Mouse (Mus musculus) liver, embryonic 16.5 days (tissue): ENCODE results near the gene Wnt8b. TPM values are rescaled to one million over a fixed set of nuclear protein-coding genes. Genes with fewer than 3 reads are reported as not detected.

Experiments
- ATAC-seq: fragments of 200-750 bp; cut with Nextera tagmentation; 2 replicates; pipeline ENCODE4 v1.8.0; 2017; ENCODE audit warnings: low read depth, mild to moderate bottlenecking, moderate number of reproducible peaks, moderate library complexity
- H3K27ac ChIP-seq: fragments of 300-500 bp; sonication (generic); 2 replicates; pipeline ENCODE4 v1.5.1; 2014; ENCODE audit warnings: mild to moderate bottlenecking, low read length
- H3K27me3 ChIP-seq: fragments of 300-500 bp; sonication (generic); 2 replicates; pipeline ENCODE4 v1.6.1; 2014; ENCODE audit warnings: low read depth, low read length, mixed read lengths; ENCODE audit not compliant: control insufficient read depth, insufficient read depth
- H3K36me3 ChIP-seq: fragments of 300-500 bp; sonication (generic); 2 replicates; pipeline ENCODE4 v1.6.1; 2014; ENCODE audit warnings: mild to moderate bottlenecking; ENCODE audit not compliant: control insufficient read depth, insufficient read depth
- H3K4me1 ChIP-seq: fragments of 300-500 bp; sonication (generic); 2 replicates; pipeline ENCODE4 v1.6.1; 2014; ENCODE audit warnings: low read depth, low read length, mixed read lengths; ENCODE audit not compliant: control insufficient read depth
- H3K4me2 ChIP-seq: fragments of 300-500 bp; sonication (generic); 2 replicates; pipeline ENCODE4 v1.6.1; 2014; ENCODE audit warnings: low read depth, low read length, mixed read lengths
- H3K4me3 ChIP-seq: fragments of 300-500 bp; sonication (generic); 2 replicates; pipeline ENCODE4 v1.5.1; 2014; ENCODE audit warnings: low read depth, mild to moderate bottlenecking, low read length
- H3K9ac ChIP-seq: fragments of 300-500 bp; sonication (generic); 2 replicates; pipeline ENCODE4 v1.6.1; 2014; ENCODE audit warnings: low read depth, low read length
- H3K9me3 ChIP-seq: fragments of 300-500 bp; sonication (generic); replicated peaks from 2 replicates; pipeline ENCODE4 v1.6.1; 2016; ENCODE audit warnings: low read length; ENCODE audit not compliant: control insufficient read depth
- WGBS: fragments of 180-500 bp; shearing (Covaris S2); extraction: QIAGEN DNeasy Blood & Tissue Kit; methylation state at CpG from one replicate; pipeline ENCODE4 v1.1.7; 2014; ENCODE audit not compliant: insufficient replicate concordance; 5-methylcytosine and 5-hydroxymethylcytosine counted together
- polyA plus RNA-seq: library from polyadenylated mRNA; unstranded; fragments of >200 nt; fragmentation: Nextera tagmentation; extraction: Ambion mirVana; gene quantifications from 2 replicates; pipeline ENCODE4 v1.2.1, GENCODE M21; 2015

The Wnt8b gene
- not detected in 2 replicates for polyA plus RNA-seq

DNA sequence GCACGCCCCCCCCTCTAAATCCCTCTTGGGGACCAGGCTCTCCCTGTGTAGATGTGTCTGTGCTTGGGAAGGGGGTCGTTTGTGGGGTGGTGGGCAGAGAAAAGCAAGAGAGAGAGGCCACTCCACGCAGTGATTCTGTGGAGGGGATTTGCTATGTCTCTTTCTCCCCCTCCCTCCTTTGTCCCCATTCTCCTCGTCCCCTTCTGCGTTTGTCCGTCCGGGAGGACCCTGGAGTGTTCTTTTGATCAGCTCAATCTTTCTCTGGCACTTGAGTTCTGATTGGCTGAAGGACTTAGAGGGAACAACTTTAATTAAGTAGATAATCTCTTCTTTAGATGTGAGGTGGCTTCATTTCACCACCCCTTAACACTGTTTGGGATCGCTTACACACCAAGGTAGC is at the start of gene Wnt8b:
Gene Wnt8b (plus strand): TSS at position 345 of the 400 bp plus-strand sequence.
- no peak for ATAC-seq
- H3K36me3 ChIP-seq, result no peaks in the 10 kb centered on the region
- H3K4me2 ChIP-seq, result no peak within 1 kb of the TSS
- H3K9ac ChIP-seq, result no peak within 1 kb of the TSS
- 32% methylated on average over 8 of the region's 8 CpGs for WGBS
- no peak within 1 kb of the TSS for H3K27ac ChIP-seq
- H3K9me3 ChIP-seq, result no peaks in the 10 kb centered on the region
- H3K4me3 ChIP-seq, result no peak within 1 kb of the TSS
- no peaks in the 10 kb centered on the region; the same call in 1 of the 2 replicates for H3K27me3 ChIP-seq
- H3K4me1 ChIP-seq, result no peaks in the 10 kb centered on the region

DNA sequence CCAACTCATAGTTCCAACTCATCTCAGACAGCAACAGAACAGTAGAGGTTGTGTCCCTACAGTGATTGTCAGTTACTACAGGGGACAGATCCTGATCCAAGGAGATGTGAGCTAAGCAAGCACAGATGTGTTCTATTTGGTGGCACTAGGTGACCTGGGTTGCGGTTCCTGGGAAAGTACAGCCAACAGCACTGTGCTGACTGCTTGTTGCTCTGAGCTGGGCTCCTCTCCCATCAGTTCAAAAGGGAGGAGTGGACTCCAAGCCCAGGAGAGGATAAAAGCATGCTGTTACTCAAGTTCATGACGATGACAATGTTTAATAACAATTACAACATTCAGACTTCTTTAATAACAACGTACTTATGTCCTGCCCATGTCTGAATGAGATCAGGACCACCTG is 47.5 kb upstream of the Wnt8b start:
- ATAC-seq, result no peak
- H3K27me3 ChIP-seq, result no peaks in the 10 kb centered on the region

DNA sequence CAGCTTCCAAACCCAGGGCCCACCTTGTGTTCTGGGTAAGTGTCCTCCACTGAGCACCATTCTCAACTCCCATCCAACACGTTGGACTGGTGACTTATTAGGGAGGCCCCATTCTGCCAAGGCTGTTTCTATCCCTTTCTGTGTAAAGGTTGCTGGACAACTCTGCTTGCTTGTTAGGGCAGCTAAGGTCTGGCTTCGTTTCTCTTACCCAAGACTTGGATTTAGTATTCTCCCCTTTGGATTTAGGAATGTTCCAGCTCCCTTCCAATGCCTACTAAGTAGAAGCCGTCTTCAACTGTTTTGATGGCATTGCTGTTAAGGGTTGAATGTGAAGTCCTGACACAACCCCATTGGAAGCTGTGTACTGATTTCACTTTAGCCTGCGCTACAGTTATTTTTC is 45.3 kb upstream of the Wnt8b start:
- Histone ChIP-seq H3K4me3 (no peak overlapping the region), H3K36me3 (no peaks in the 10 kb centered on the region), H3K27me3 (no peaks in the 10 kb centered on the region), H3K9ac (no peak overlapping the region), H3K27ac (no peak overlapping the region), H3K4me1 (no peaks in the 10 kb centered on the region), H3K4me2 (no peak overlapping the region), H3K9me3 (no peaks in the 10 kb centered on the region)
- 69% methylated on average over 4 of the region's 4 CpGs for WGBS
- ATAC-seq, result no peak

More for the DNA sequence above, 47.5 kb upstream of the Wnt8b start:
- Histone ChIP-seq H3K36me3 (no peaks in the 10 kb centered on the region), H3K9me3 (no peaks in the 10 kb centered on the region), H3K4me2 (no peak overlapping the region), H3K4me3 (no peak overlapping the region), H3K27ac (no peak overlapping the region), H3K4me1 (no peaks in the 10 kb centered on the region), H3K9ac (no peak overlapping the region)
- WGBS, result 71% methylated on average over 3 of the region's 3 CpGs

DNA sequence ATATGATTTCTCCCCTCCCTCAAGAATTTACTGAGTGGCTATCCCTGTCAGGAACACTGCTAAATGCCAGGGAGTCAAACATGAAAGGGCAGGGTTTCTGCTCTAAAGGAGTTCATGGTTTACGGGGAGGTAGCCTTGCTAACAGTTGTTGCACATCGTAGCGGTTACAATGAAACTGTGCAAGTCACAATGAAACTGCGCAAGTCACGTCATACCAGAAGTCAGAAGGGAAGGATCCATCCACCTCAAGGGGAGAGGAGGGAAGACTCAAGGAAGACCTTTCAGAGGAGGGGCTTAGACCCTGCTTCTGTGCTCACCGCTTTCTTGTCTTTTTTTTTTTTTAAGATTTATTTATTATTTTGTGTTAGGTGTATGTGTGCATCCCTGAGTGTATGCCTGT is 38.4 kb upstream of the Wnt8b start:
- Histone ChIP-seq H3K9ac (no peak overlapping the region), H3K4me2 (no peak overlapping the region), H3K27me3 (no peaks in the 10 kb centered on the region), H3K27ac (no peak overlapping the region), H3K36me3 (no peaks in the 10 kb centered on the region), H3K4me1 (no peaks in the 10 kb centered on the region), H3K4me3 (no peak overlapping the region), H3K9me3 (no peaks in the 10 kb centered on the region)
- 74% methylated on average over 6 of the region's 6 CpGs for WGBS
- no peak for ATAC-seq

DNA sequence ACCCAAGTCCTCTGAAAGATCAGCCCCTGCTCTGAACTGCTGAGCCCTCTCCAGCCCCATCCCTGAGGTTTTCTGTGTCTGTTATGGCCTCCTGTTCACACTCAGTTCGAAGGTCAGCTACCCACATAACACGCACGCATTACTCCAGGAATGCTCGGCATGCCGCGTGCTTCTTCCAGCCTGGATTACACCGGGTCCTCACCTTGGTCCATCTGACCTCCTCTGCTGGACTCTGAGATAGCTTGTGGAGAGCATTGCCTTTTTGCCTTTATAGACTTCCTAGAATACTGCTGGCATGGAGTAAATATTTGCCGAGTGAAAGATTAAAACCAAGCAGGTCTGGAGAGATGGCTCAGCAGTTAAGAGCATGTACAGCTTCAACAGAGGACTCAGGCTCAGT is 37.9 kb upstream of the Wnt8b start:
- H3K4me2 ChIP-seq, result no peak overlapping the region
- WGBS, result 71% methylated on average over 8 of the region's 8 CpGs
- no peak overlapping the region for H3K9ac ChIP-seq
- no peaks in the 10 kb centered on the region for H3K9me3 ChIP-seq
- no peak overlapping the region for H3K27ac ChIP-seq
- H3K27me3 ChIP-seq, result no peaks in the 10 kb centered on the region
- no peaks in the 10 kb centered on the region for H3K36me3 ChIP-seq
- no peaks in the 10 kb centered on the region for H3K4me1 ChIP-seq
- no peak overlapping the region for H3K4me3 ChIP-seq
- no peak for ATAC-seq

DNA sequence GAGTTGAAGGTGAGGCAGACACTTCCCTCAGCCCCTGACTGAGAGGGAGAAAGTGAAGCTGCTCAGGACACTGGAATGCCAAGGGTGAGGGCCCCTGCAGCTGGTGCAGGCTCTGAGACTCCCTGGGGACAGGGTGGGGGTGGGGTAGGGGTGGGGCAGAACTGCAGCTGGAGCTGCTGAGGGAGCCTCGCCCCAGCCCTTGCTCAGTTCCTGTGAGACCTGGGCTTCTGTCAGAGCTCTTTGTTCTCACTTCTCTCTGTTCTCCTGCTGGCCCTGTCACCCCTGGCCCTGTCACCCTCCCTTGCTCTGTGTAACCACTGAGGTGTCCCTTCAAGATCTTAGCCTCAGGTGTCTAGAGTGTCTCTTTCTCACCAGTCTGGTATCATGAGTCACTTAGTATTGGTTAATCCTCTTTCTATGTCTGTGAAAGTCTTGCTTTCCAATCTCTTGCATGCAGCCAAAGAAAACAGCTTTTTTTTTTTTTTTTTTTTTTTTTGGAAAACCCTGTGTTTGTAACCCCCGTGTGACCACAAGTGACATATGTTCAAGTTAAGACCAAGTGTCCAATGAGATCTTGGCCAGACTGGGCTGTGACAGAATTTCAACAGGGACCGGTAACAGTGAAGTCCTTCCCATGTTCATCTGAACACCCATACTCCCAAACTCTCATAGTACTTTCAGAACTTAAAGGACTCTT is 35.8 kb upstream of the Wnt8b start:
- 51% methylated on average over 3 of the region's 3 CpGs for WGBS
- ATAC-seq, result 0 out of 2 replicates have a peak, but pooled peaks have one; percentile 7
- H3K27me3 ChIP-seq, result no peaks in the 10 kb centered on the region
- H3K4me2 ChIP-seq, result no peak overlapping the region
- no peak overlapping the region for H3K9ac ChIP-seq
- H3K36me3 ChIP-seq, result no peaks in the 10 kb centered on the region
- no peaks in the 10 kb centered on the region for H3K9me3 ChIP-seq
- no peak overlapping the region for H3K27ac ChIP-seq
- no peak overlapping the region for H3K4me3 ChIP-seq
- H3K4me1 ChIP-seq, result no peaks in the 10 kb centered on the region

DNA sequence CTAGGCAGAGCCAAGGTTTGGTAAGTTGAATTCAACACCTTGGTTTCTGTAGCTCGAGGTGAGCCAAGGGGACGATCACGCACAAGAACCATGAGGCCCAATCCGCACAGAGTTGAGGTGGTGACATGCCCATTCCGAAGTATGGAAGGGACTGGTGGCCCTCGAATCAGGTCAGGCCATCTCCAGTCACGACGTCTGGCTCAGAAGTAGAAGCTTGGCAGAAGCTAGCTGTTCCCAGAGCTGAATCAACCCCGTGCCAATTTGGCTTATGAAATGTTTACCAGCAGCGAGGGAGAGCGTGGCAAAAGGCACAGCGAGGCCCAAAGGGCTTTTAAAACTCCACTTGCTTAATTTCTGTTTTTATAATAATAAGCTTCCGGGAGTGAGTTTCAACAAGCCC is 34.6 kb upstream of the Wnt8b start:
- no peak overlapping the region for H3K4me2 ChIP-seq
- no peaks in the 10 kb centered on the region for H3K4me1 ChIP-seq
- no peak overlapping the region for H3K27ac ChIP-seq
- ATAC-seq, result no peak
- no peak overlapping the region for H3K4me3 ChIP-seq
- H3K9ac ChIP-seq, result no peak overlapping the region
- H3K27me3 ChIP-seq, result no peaks in the 10 kb centered on the region
- 67% methylated on average over 13 of the region's 13 CpGs for WGBS
- no peaks in the 10 kb centered on the region for H3K36me3 ChIP-seq
- no peaks in the 10 kb centered on the region for H3K9me3 ChIP-seq

DNA sequence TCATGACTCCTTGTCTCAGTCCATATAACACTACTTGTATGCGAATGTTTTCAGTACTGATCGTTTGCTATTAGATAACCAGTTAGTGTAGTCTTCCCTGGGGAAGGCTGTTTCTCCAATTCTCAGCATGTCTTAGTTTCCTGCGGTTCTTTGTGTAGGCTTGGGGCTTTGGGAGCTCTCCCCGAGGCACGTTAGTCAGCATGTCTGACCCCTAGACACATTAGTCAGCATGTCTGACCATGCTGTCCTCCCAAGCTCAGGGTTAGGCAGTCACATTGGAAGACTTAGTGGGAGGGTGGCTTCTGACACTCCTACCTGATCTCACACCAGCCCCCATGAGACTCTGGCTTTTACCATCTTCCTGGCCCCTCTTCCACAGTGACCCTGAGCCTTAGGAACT is 32.8 kb upstream of the Wnt8b start:
- ATAC-seq, result no peak
- no peaks in the 10 kb centered on the region for H3K27me3 ChIP-seq
- no peak overlapping the region for H3K4me2 ChIP-seq
- no peak overlapping the region for H3K27ac ChIP-seq
- no peaks in the 10 kb centered on the region for H3K9me3 ChIP-seq
- no peaks in the 10 kb centered on the region for H3K36me3 ChIP-seq
- no peak overlapping the region for H3K4me3 ChIP-seq
- H3K9ac ChIP-seq, result no peak overlapping the region
- no peaks in the 10 kb centered on the region for H3K4me1 ChIP-seq
- 62% methylated on average over 5 of the region's 5 CpGs for WGBS

DNA sequence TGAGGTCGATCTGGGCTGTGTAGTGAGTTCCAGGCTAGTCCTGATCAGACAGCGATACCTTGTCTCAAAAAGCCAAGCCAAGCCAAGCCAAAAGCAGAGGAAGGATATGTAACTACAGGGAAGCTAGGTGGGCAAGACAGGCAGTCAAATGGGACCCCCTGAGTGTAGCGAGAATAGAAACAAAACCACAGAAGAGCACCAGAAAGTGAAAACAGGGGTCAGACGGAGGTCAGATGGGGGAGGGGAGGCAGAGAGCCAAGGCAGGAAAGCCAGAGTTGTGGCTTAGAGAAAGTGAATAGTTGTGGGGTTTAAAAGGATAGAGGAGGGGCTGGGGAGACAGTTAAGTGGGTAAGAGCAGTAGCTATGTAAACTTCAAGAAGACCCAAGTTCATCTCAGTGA is 31.8 kb upstream of the Wnt8b start:
- Histone ChIP-seq H3K4me1 (no peaks in the 10 kb centered on the region), H3K27me3 (no peaks in the 10 kb centered on the region), H3K9ac (no peak overlapping the region), H3K9me3 (no peaks in the 10 kb centered on the region), H3K27ac (no peak overlapping the region), H3K4me3 (no peak overlapping the region), H3K36me3 (no peaks in the 10 kb centered on the region), H3K4me2 (no peak overlapping the region)
- no peak for ATAC-seq
- 37% methylated on average over 4 of the region's 4 CpGs for WGBS
